Mouse (Mus musculus) ZHBTc4 (cell line): Measurements from ENCODE around the gene Rere.
A peak's percentile ranks its signal among the peaks of the same experiment; 100 is the strongest.

Experiments used
- DNase-seq: peaks from one replicate; pipeline ENCODE4 v3.0.0-alpha.2; 2011; ENCODE audit warnings: low read depth, low spot score

Gene Rere

GRCm38 (mm10) chr4:150655989-150656388 is 374.5 kb downstream of the Rere start:
- peak; percentile 91 for DNase-seq

GRCm38 (mm10) chr4:150656504-150656903 is 375.1 kb downstream of the Rere start:
- peak; percentile 85 for DNase-seq

- peak; percentile 88 for DNase-seq
Observed at GRCm38 (mm10) chr4:150659926-150660610, 378.6 kb downstream of the Rere start.

GRCm38 (mm10) chr4:150661886-150662285 is 380.4 kb downstream of the Rere start:
- no peak for DNase-seq

- peak; percentile 85 for DNase-seq
Observed at GRCm38 (mm10) chr4:150663192-150663591, 381.7 kb downstream of the Rere start.

- DNase-seq, result peak; percentile 85
Observed at GRCm38 (mm10) chr4:150664726-150665125, 383.3 kb downstream of the Rere start.

- DNase-seq, result no peak
Observed at GRCm38 (mm10) chr4:150665806-150666205, 384.4 kb downstream of the Rere start.
